Comparison of ENCODE assay signal across 8 mouse cellular contexts in the genomic region with DNA sequence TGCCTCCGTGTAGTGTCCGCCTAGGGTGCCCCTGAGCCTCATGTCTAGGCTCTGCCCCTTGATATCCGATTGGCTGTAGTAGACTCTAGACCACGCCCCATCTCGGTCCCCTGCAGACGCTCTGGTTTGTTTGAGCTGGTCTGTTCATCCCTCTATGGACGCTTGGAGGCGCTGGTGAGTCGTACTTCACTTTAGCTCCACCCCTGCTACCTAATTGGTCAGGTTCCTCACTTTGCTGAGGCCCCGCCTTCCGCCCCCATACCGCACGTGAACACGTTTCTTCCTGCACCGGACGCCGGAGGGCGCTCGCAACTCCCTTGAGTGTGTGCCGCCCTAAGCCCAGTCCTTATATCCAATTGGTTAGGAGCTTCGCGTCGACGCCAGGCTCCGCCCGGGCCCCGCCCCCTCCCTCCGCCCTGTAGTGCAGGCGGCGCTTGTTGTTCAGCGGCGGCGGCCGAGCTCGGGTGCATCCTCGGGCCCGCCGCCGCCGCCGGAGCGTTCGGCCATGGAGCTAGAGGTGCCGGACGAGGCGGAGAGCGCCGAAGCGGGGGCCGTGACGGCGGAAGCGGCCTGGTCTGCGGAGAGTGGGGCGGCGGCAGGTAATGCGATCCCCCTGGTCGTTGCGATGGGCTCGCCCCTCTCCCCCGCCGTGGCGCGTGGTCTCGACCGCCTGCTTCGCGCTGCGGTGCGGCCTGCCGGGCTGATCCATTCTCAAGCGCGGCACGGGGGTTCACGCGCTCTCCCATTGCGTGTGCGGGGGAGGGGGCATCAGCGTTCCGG. TPM values are rescaled to one million over a fixed set of nuclear protein-coding genes. Genes with fewer than 3 reads are reported as not detected.
A peak's percentile ranks its signal among the peaks of the same experiment; 100 is the strongest.
DNase-seq lines count a peak whose midpoint lies in the region; ATAC-seq lines count a peak whose summit lies in the region.

TSS of gene Pip5k1c (plus strand) at position 410 of the 780 bp plus-strand sequence.

- DNase-seq in adrenal gland, adult 18-20 months (ENCODE audit: low spot score in 2 of 2): peak; percentile 97
- DNase-seq in embryo, embryonic 11 days: peak; percentile 100
- DNase-seq in gastrocnemius, postnatal 25 days: peak; percentile 100
- peak; percentile 99 for DNase-seq in intestine, embryonic 14.5 days (ENCODE audit: low spot score)
- DNase-seq in left cerebral cortex, postnatal 14 days (ENCODE audit: low spot score in 2 of 2): peak; percentile 100
- peak; percentile 100 for DNase-seq in mesoderm, embryonic 11.5 days (ENCODE audit: low read depth, low spot score)
- peak; percentile 100 for DNase-seq in right cerebral cortex, postnatal 36 days (ENCODE audit: low spot score in 2 of 2)
- DNase-seq in yolk sac, embryonic 10.5 days (ENCODE audit: low spot score): peak; percentile 100

- H3K9ac ChIP-seq in intestine, embryonic 14.5 days (ENCODE audit: low read length): peak within 1 kb of the TSS; percentile 83

- peaks cover 20% of the 10 kb centered on the region; the same call in 1 of the 2 replicates for H3K27me3 ChIP-seq in intestine, embryonic 14.5 days (replicated peaks; ENCODE audit: control insufficient read depth, insufficient read depth, low read length)

- H3K27ac ChIP-seq in intestine, embryonic 14.5 days (ENCODE audit: low read depth): peak within 1 kb of the TSS; percentile 81

- peak within 1 kb of the TSS; percentile 90 for H3K4me3 ChIP-seq in intestine, embryonic 14.5 days (ENCODE audit: low read depth, low read length)

- H3K4me2 ChIP-seq in intestine, embryonic 14.5 days (ENCODE audit: low read length): peak within 1 kb of the TSS; percentile 99

- intact Hi-C loops in left cerebral cortex, postnatal 14 days (cut with DNase I): no loop called here

- no peaks in the 10 kb centered on the region for H3K9me3 ChIP-seq in intestine, embryonic 14.5 days (ENCODE audit: control insufficient read depth, low read length)

- WGBS in intestine, embryonic 14.5 days: under 1% methylated on average over 80 of the region's 80 CpGs

- no peaks in the 10 kb centered on the region for H3K36me3 ChIP-seq in intestine, embryonic 14.5 days (ENCODE audit: control insufficient read depth, insufficient read depth, low read length)

- ATAC-seq in intestine, embryonic 14.5 days (replicated peaks; ENCODE audit: low FRiP score, low TSS enrichment, low read depth): peak; percentile 90

- peaks cover 27% of the 10 kb centered on the region for H3K4me1 ChIP-seq in intestine, embryonic 14.5 days (replicated peaks; ENCODE audit: control insufficient read depth, insufficient read depth, low read length)

RNA-seq across cellular contexts. Expression of gene Pip5k1c, which starts in this region (rescaled TPM):
- 10 to 100 TPM; 37.6 to 40.4 TPM for total RNA-seq in adrenal gland, adult 18-20 months (2021)
- 10 to 100 TPM; 20.3 to 20.6 TPM for total RNA-seq in gastrocnemius, postnatal 25 days (2021)
- polyA plus RNA-seq in intestine, embryonic 14.5 days (2014; fragmentation: Nextera tagmentation; extraction: Ambion mirVana): 57.3 and 57.5 TPM in 2 replicates
- total RNA-seq in left cerebral cortex, postnatal 14 days (2021): 100 to 1,000 TPM; 391 to 396 TPM

Comparison
In these comparisons a context has a peak if more than half of its experiments do, and no peak if none do; other contexts are left out.
1. Peak in every context shown above with its lines: DNase-seq, ATAC-seq, H3K4me3 ChIP-seq and H3K27ac ChIP-seq.
2. RNA of gene Pip5k1c (total RNA-seq): 391 to 396 TPM in left cerebral cortex, postnatal 14 days; 37.6 to 40.4 TPM in adrenal gland, adult 18-20 months and 20.3 to 20.6 TPM in gastrocnemius, postnatal 25 days; every median in the first group is over 4 times any median in the second.